Mouse (Mus musculus) G1E (cell line): ENCODE measurements at regions not wholly inside any gene's neighbourhood (a gene's known extent, or its start where the extent isn't known, plus 50 kb on each side); places are given as distances from the start of the nearest gene placed in this dataset.

Source experiments
- ATAC-seq: 2 replicates; pipeline ENCODE4 v1.8.0; 2016; ENCODE audit warnings: mild to moderate bottlenecking; ENCODE audit not compliant: insufficient number of reproducible peaks, poor library complexity, low FRiP score, severe bottlenecking; ENCODE audit errors: extremely low read depth
- DNase-seq: peaks from one replicate; pipeline ENCODE4 v3.0.0; 2012; ENCODE audit warnings: low spot score
- H3K27me3 ChIP-seq: 2 replicates; pipeline ENCODE4 v1.6.1; 2012; ENCODE audit warnings: mild to moderate bottlenecking, low read length, inconsistent platforms; ENCODE audit not compliant: insufficient read depth
- H3K36me3 ChIP-seq: replicated peaks from 2 replicates; pipeline ENCODE3; 2012; ENCODE audit warnings: mild to moderate bottlenecking, inconsistent platforms
- H3K4me1 ChIP-seq: 2 replicates; pipeline ENCODE4 v1.6.1; 2012; ENCODE audit warnings: low read depth, low read length, inconsistent platforms, mixed read lengths; ENCODE audit not compliant: insufficient read depth
- H3K4me3 ChIP-seq: 2 replicates; pipeline ENCODE4 v1.5.1; 2012; ENCODE audit warnings: low read depth, mild to moderate bottlenecking, inconsistent platforms, low read length, moderate library complexity, mixed read lengths
- H3K9me3 ChIP-seq: replicated peaks from 2 replicates; pipeline ENCODE4 v1.6.1; 2012; ENCODE audit warnings: inconsistent platforms
- CTCF ChIP-seq: IDR thresholded peaks from 2 replicates; pipeline ENCODE4 v1.5.1; 2012; ENCODE audit warnings: low read depth, low read length, inconsistent platforms, mixed read lengths
- GATA1 ChIP-seq: IDR thresholded peaks from 2 replicates; pipeline ENCODE4 v1.6.1; 2012; ENCODE audit warnings: borderline replicate concordance, low read length, inconsistent platforms, mixed read lengths
- GATA2 ChIP-seq: IDR thresholded peaks from 2 replicates; pipeline ENCODE4 v1.6.1; 2012; ENCODE audit warnings: low read depth, low read length, inconsistent platforms, borderline replicate concordance
- POLR2AphosphoS5 ChIP-seq: IDR thresholded peaks from 2 replicates; pipeline ENCODE4 v1.6.1; 2012; ENCODE audit warnings: low read depth, low read length, inconsistent platforms; ENCODE audit not compliant: insufficient replicate concordance
- TAL1 ChIP-seq: conservative IDR thresholded peaks from 2 replicates; pipeline ENCODE4 v1.6.1; 2012; ENCODE audit warnings: low read depth, low read length, inconsistent platforms, mixed read lengths

DNA sequence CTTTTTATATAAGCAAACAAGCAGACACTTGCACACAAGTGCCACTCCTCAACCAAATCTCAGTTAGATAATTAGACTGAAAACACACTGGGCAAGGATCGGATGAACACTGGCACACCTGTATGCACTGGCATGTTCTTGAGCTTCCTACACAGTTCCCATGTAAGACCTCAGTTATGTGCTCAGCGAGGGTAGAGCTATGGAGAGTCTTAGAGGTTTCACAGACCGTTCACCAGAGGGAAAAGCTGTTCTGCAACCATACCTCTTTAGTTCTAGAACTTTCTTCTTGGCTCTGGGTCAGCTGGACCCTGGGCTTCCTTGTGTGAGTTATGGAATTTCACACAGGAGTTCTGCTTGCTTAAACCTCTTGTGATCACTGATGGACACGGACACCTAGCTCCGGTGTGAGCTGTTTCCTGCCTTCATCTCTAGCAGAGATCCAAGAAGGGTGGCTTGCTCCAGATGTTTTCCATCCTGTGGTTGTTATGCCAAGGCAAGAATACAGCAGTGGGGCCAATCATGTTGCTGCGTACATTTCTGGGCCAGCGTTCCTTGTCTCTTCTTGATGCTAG, 88.8 kb downstream of the Aldh8a1 start:
- no peak overlapping the region for H3K4me3 ChIP-seq
- H3K4me1 ChIP-seq = peaks cover 64% of the 10 kb centered on the region
- H3K27me3 ChIP-seq = peaks cover 10% of the 10 kb centered on the region
- H3K9me3 ChIP-seq = no peaks in the 10 kb centered on the region
- DNase-seq = no peak
- TF ChIP-seq GATA2 = no peak
- no peak for TF ChIP-seq CTCF
- no peak for TF ChIP-seq TAL1
- TF ChIP-seq POLR2AphosphoS5 = no peak
- no peak for TF ChIP-seq GATA1
- H3K36me3 ChIP-seq = no peaks in the 10 kb centered on the region
- no peak for ATAC-seq

GRCm38 (mm10) chr10:21467425-21468085, 90.5 kb downstream of the Aldh8a1 start:
- Histone ChIP-seq H3K4me1 (peaks cover 58% of the 10 kb centered on the region), H3K9me3 (no peaks in the 10 kb centered on the region), H3K36me3 (no peaks in the 10 kb centered on the region), H3K4me3 (no peak overlapping the region), H3K27me3 (peaks cover 11% of the 10 kb centered on the region)
- no peak for ATAC-seq
- TF ChIP-seq GATA1 = no peak
- TF ChIP-seq POLR2AphosphoS5 = no peak
- no peak for TF ChIP-seq CTCF
- TF ChIP-seq TAL1 = no peak
- TF ChIP-seq GATA2 = no peak
- DNase-seq = no peak

- Histone ChIP-seq H3K9me3 (no peaks in the 10 kb centered on the region), H3K27me3 (peaks cover 11% of the 10 kb centered on the region), H3K4me3 (no peak overlapping the region), H3K36me3 (no peaks in the 10 kb centered on the region), H3K4me1 (peaks cover 49% of the 10 kb centered on the region)
- DNase-seq (no peak), ATAC-seq (no peak)
- TF ChIP-seq TAL1 = no peak
- TF ChIP-seq GATA2 = no peak
- no peak for TF ChIP-seq CTCF
- TF ChIP-seq POLR2AphosphoS5 = no peak
- no peak for TF ChIP-seq GATA1
Measured at GRCm38 (mm10) chr10:21468421-21468820, 91.3 kb downstream of the Aldh8a1 start.

GRCm38 (mm10) chr10:21469961-21470360, 92.9 kb downstream of the Aldh8a1 start:
- Histone ChIP-seq H3K4me1 (peaks cover 50% of the 10 kb centered on the region), H3K36me3 (no peaks in the 10 kb centered on the region), H3K27me3 (peaks cover 8% of the 10 kb centered on the region), H3K9me3 (no peaks in the 10 kb centered on the region), H3K4me3 (no peak overlapping the region)
- ATAC-seq (no peak), DNase-seq (no peak)
- TF ChIP-seq POLR2AphosphoS5 = no peak
- TF ChIP-seq GATA1 = no peak
- TF ChIP-seq CTCF = no peak
- no peak for TF ChIP-seq GATA2
- TF ChIP-seq TAL1 = no peak

DNA sequence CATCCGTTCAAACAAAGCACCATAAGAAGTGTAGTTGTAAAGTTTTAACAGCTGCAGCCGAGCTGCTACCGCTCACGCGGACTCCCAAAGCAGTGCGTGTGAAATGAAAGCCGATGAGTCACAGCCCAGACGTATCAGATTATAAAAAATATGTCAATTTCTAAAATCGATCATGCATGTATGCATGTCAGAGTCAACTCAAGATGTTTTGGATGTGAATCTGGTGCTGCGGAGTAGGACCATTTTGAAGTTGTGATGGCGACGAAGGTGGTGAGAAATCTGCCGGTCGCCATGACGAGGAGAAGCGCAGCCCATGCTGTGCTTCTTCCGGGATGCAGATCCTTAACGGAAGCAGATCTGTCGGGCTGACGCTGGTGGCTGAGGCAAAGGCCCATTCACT, 93.5 kb downstream of the Aldh8a1 start:
- Histone ChIP-seq H3K27me3 (peaks cover 9% of the 10 kb centered on the region), H3K4me3 (no peak overlapping the region), H3K36me3 (no peaks in the 10 kb centered on the region), H3K9me3 (no peaks in the 10 kb centered on the region), H3K4me1 (peaks cover 48% of the 10 kb centered on the region)
- DNase-seq (no peak), ATAC-seq (no peak)
- no peak for TF ChIP-seq CTCF
- TF ChIP-seq GATA2 = no peak
- TF ChIP-seq GATA1 = no peak
- no peak for TF ChIP-seq POLR2AphosphoS5
- TF ChIP-seq TAL1 = no peak

- no peak overlapping the region for H3K4me3 ChIP-seq
- ATAC-seq (no peak), DNase-seq (no peak)
- H3K27me3 ChIP-seq = peaks cover 10% of the 10 kb centered on the region
- no peaks in the 10 kb centered on the region for H3K9me3 ChIP-seq
- H3K4me1 ChIP-seq = peaks cover 58% of the 10 kb centered on the region
- TF ChIP-seq POLR2AphosphoS5 (no peak), TAL1 (no peak), GATA2 (no peak), GATA1 (no peak), CTCF (no peak)
- no peaks in the 10 kb centered on the region for H3K36me3 ChIP-seq
Measured at GRCm38 (mm10) chr10:21474242-21474641, 97.2 kb downstream of the Aldh8a1 start.
